Mouse (Mus musculus) forebrain, postnatal 0 days (tissue): ENCODE results near the gene Ptpn14. TPM values are rescaled to one million over a fixed set of nuclear protein-coding genes. Genes with fewer than 3 reads are reported as not detected.

Experiments
- ATAC-seq: fragments of 200-750 bp; cut with Nextera tagmentation; 2 replicates; pipeline ENCODE4 v1.8.0; 2017; ENCODE audit warnings: mild to moderate bottlenecking, moderate library complexity
- DNase-seq: peaks from one replicate; pipeline ENCODE4 v3.0.0-alpha.2; 2015
- H3K27ac ChIP-seq: fragments of 300-500 bp; sonication (generic); 2 replicates; pipeline ENCODE4 v1.5.1; 2014; ENCODE audit warnings: low read depth, mild to moderate bottlenecking, antibody characterized with exemption, low read length, moderate library complexity, mixed read lengths
- H3K27me3 ChIP-seq: fragments of 300-500 bp; sonication (generic); 2 replicates; pipeline ENCODE4 v1.6.1; 2014; ENCODE audit warnings: mild to moderate bottlenecking, low read length, mixed read lengths; ENCODE audit not compliant: insufficient read depth
- H3K36me3 ChIP-seq: fragments of 300-500 bp; sonication (generic); 2 replicates; pipeline ENCODE4 v1.6.1; 2014; ENCODE audit warnings: mild to moderate bottlenecking, moderate library complexity; ENCODE audit not compliant: insufficient read depth
- H3K4me1 ChIP-seq: fragments of 300-500 bp; sonication (generic); 2 replicates; pipeline ENCODE4 v1.6.1; 2014; ENCODE audit warnings: antibody characterized with exemption; ENCODE audit not compliant: insufficient read depth
- H3K4me2 ChIP-seq: fragments of 300-500 bp; sonication (generic); 2 replicates; pipeline ENCODE4 v1.6.1; 2014; ENCODE audit warnings: low read depth, mild to moderate bottlenecking, moderate library complexity
- H3K4me3 ChIP-seq: fragments of 300-500 bp; sonication (generic); 2 replicates; pipeline ENCODE4 v1.5.1; 2014; ENCODE audit warnings: low read depth, low read length, mixed read lengths
- H3K9ac ChIP-seq: fragments of 300-500 bp; sonication (generic); 2 replicates; pipeline ENCODE4 v1.6.1; 2014; ENCODE audit warnings: mild to moderate bottlenecking
- H3K9me3 ChIP-seq: fragments of 300-500 bp; sonication (generic); 2 replicates; pipeline ENCODE4 v1.6.1; 2016; ENCODE audit warnings: low read length
- CTCF ChIP-seq: sonication (generic); IDR thresholded peaks from 2 replicates; pipeline ENCODE4 v1.5.1; 2016; ENCODE audit warnings: antibody characterized with exemption, control low read depth, low read depth
- WGBS: fragments of 180-500 bp; shearing (Covaris S2); extraction: QIAGEN DNeasy Blood & Tissue Kit; methylation state at CpG from one replicate; pipeline ENCODE4 v1.1.7; 2014; 5-methylcytosine and 5-hydroxymethylcytosine counted together
- polyA plus RNA-seq: library from polyadenylated mRNA; unstranded; fragments of >200 nt; fragmentation: Nextera tagmentation; extraction: Ambion mirVana; gene quantifications from 2 replicates; pipeline ENCODE4 v1.2.1, GENCODE M21; 2015
- total RNA-seq: library from RNA; depleted of rRNA; stranded (reverse); fragments of >200 nt; gene quantifications from 2 replicates; pipeline ENCODE4 v1.2.3, GENCODE M21; 2014

Ptpn14 gene
- total and polyA plus RNA-seq, 2 experiments from 2014 or later: 0.98 to 3.9 TPM

GRCm38 (mm10) chr1:189703156-189703555 is 24.9 kb upstream of the Ptpn14 start:
- Histone ChIP-seq H3K4me1 (no peaks in the 10 kb centered on the region), H3K4me2 (no peak overlapping the region), H3K9ac (no peak overlapping the region), H3K4me3 (no peak overlapping the region), H3K27me3 (no peaks in the 10 kb centered on the region), H3K36me3 (no peaks in the 10 kb centered on the region), H3K27ac (no peak overlapping the region), H3K9me3 (no peaks in the 10 kb centered on the region)
- peak; percentile 47 for TF ChIP-seq CTCF
- DNase-seq (no peak), ATAC-seq (no peak)
- 50% methylated on average over 7 of the region's 7 CpGs for WGBS

- H3K27ac ChIP-seq: no peak overlapping the region
- no peak for TF ChIP-seq CTCF
Measured at GRCm38 (mm10) chr1:189703591-189703990, 24.5 kb upstream of the Ptpn14 start.

GRCm38 (mm10) chr1:189706040-189706645 is 21.9 kb upstream of the Ptpn14 start:
- no peaks in the 10 kb centered on the region for H3K4me1 ChIP-seq
- no peak overlapping the region for H3K27ac ChIP-seq
- no peak overlapping the region for H3K4me2 ChIP-seq
- no peaks in the 10 kb centered on the region for H3K27me3 ChIP-seq
- no peak for ATAC-seq
- DNase-seq: no peak
- no peak overlapping the region for H3K9ac ChIP-seq
- H3K36me3 ChIP-seq: no peaks in the 10 kb centered on the region
- H3K9me3 ChIP-seq: no peaks in the 10 kb centered on the region
- 86% methylated on average over 12 of the region's 12 CpGs for WGBS
- H3K4me3 ChIP-seq: no peak overlapping the region
- no peak for TF ChIP-seq CTCF

More at GRCm38 (mm10) chr1:189703591-189703990, 24.5 kb upstream of the Ptpn14 start:
- H3K4me1 ChIP-seq: no peaks in the 10 kb centered on the region
- DNase-seq: no peak
- H3K27me3 ChIP-seq: no peaks in the 10 kb centered on the region
- H3K9me3 ChIP-seq: no peaks in the 10 kb centered on the region
- no peak overlapping the region for H3K4me2 ChIP-seq
- no peak overlapping the region for H3K9ac ChIP-seq
- H3K4me3 ChIP-seq: no peak overlapping the region
- ATAC-seq: no peak
- WGBS: 86% methylated on average over 7 of the region's 7 CpGs
- no peaks in the 10 kb centered on the region for H3K36me3 ChIP-seq

- Histone ChIP-seq H3K4me2 (no peak overlapping the region), H3K36me3 (no peaks in the 10 kb centered on the region), H3K9me3 (no peaks in the 10 kb centered on the region), H3K4me3 (no peak overlapping the region), H3K27me3 (no peaks in the 10 kb centered on the region), H3K4me1 (no peaks in the 10 kb centered on the region), H3K27ac (no peak overlapping the region), H3K9ac (no peak overlapping the region)
- TF ChIP-seq CTCF: no peak
- no peak for ATAC-seq
- no peak for DNase-seq
Measured at GRCm38 (mm10) chr1:189707014-189707413, 21.1 kb upstream of the Ptpn14 start.

- no peak for ATAC-seq
- Histone ChIP-seq H3K9ac (no peak overlapping the region), H3K4me3 (no peak overlapping the region), H3K27me3 (no peaks in the 10 kb centered on the region), H3K4me1 (no peaks in the 10 kb centered on the region), H3K27ac (no peak overlapping the region), H3K36me3 (no peaks in the 10 kb centered on the region), H3K9me3 (no peaks in the 10 kb centered on the region), H3K4me2 (no peak overlapping the region)
- 40% methylated on average over 5 of the region's 5 CpGs for WGBS
- DNase-seq: no peak
- no peak for TF ChIP-seq CTCF
Measured at GRCm38 (mm10) chr1:189707419-189707818, 20.6 kb upstream of the Ptpn14 start.

GRCm38 (mm10) chr1:189709001-189709400 is 19.1 kb upstream of the Ptpn14 start:
- WGBS: 78% methylated on average over 8 of the region's 8 CpGs
- no peak for DNase-seq

GRCm38 (mm10) chr1:189715915-189716797 is 11.9 kb upstream of the Ptpn14 start:
- no peaks in the 10 kb centered on the region for H3K9me3 ChIP-seq
- 67% methylated on average over 19 of the region's 19 CpGs for WGBS
- no peak for TF ChIP-seq CTCF
- H3K4me2 ChIP-seq: no peak overlapping the region
- no peak overlapping the region for H3K4me3 ChIP-seq
- no peak overlapping the region for H3K9ac ChIP-seq
- no peaks in the 10 kb centered on the region for H3K36me3 ChIP-seq
- ATAC-seq: no peak
- no peak overlapping the region for H3K27ac ChIP-seq
- DNase-seq: no peak
- no peaks in the 10 kb centered on the region for H3K27me3 ChIP-seq
- no peaks in the 10 kb centered on the region for H3K4me1 ChIP-seq

More at GRCm38 (mm10) chr1:189709001-189709400, 19.1 kb upstream of the Ptpn14 start:
- Histone ChIP-seq H3K27me3 (no peaks in the 10 kb centered on the region), H3K27ac (no peak overlapping the region), H3K4me3 (no peak overlapping the region), H3K9ac (no peak overlapping the region), H3K4me2 (no peak overlapping the region), H3K36me3 (no peaks in the 10 kb centered on the region), H3K4me1 (no peaks in the 10 kb centered on the region), H3K9me3 (no peaks in the 10 kb centered on the region)
- ATAC-seq: no peak
- TF ChIP-seq CTCF: no peak
